Mouse (Mus musculus): Measurements from ENCODE around the gene Atg4a.

Atg4a gene

DNA sequence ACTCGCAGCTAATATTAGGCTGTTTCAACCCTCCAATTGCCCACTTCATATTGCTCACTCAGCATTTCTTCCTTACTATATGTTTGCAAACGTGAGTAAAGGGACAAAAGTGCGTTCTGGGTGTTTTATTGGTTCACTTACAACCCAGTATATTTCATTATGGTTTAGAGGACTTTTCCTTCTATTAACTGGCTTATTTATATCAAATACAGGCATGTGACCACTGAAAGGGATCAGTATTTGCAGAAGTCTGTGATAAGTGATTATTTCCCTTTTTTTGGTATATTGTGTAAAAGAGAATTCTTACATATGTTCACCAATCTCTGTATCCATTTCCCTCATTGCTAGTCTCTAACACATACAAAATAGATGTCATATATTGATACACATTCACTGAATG lies 203.7 kb downstream of the Atg4a start:
- no peak for DNase-seq (ENCODE audit: low spot score)

DNA sequence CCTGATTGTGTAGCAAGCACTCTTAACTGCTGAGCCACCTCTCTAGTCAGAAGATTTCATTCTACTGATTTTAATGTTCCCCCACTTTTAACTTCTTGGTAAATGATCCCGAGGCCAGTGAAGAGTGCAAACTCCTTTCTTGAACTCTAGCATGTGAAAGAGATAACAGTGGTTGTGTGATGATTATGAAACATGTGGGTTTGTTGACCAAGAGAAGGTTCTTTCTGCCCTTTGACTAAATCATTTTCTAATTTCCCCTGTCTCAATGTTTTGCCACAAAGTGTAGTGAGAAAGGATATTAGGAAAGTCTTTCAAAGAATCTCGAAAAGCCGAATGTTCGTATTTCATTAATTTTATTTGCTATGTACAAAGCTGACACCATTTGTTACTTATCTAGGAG lies 208.4 kb downstream of the Atg4a start:
- DNase-seq (ENCODE audit: low spot score), result no peak

DNA sequence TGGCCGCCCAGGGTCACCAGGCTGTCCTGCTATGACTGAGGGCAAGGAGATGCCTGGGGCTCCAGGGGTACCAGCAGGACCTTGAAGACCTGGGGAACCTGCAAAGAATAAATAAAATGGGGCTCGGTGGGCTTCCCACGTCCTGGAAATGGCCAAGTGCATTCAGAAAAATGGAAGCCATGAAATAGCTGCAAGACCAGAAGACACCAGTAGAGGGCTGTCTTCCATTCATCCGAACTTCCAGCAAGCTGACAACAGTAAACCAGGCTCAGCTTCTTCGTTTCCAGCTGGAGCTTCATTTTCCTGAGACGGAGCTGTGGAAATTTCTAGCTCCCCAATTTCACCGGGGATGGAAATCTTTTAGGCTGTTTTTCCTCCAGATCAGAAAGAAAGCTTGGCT lies 218.6 kb downstream of the Atg4a start:
- DNase-seq (ENCODE audit: low spot score), result peak; percentile 44

DNA sequence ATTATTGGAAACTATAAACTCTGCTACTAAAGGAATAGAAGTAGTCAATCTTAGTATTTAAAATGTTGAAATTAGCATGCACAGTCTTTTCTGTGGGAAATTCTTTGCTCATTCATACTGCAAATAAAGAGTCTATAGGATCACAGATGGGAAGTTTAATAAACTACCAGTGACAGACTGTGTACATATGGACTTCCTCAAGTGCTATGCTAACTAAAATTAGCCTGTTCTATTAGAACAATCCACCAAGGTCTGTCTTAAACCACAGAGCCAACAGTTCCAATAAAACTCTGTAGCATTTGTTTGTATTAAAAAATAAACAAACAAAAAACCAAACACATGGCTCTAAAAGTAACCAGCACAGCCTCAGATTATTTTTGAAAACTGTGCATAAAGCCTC lies 238.3 kb downstream of the Atg4a start:
- no peak for DNase-seq (ENCODE audit: low spot score)

DNA sequence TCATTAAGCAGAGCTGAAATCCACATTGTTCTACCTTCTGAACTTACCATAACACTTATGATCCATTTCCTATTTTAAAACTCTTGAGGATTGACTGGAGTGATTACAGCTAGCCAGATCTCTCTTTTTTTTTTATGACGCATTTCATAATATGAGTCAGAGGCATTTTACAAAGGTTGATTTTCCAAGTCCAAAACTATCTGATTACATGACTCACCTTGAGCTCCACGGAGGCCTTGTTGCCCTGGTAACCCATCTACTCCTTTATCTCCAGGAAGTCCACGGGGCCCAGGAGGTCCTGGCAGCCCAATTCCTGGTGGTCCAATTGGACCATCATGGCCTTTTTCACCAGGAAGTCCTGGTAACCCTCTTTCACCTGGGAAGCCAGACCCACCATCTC lies 242.3 kb downstream of the Atg4a start:
- DNase-seq (ENCODE audit: low spot score), result no peak

DNA sequence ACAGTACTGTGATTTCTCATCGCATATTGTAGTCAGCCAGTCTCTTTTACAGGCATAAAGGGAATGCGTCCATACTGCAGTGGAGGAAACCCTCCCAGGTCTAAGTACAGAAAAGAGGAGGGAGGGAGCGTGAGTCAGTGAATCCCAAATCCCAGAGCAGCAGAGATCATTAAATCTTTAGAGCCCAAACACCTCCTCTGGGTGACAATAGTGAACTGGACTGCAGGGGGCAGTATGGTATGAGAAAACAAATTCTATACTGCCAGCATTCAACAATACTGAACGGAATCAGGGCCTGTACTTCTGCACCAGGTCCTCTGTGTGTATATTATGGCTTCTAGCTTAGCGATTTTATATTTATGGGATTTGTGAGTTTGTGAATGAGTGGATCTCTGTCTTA lies 256.1 kb downstream of the Atg4a start:
- DNase-seq (ENCODE audit: low spot score), result peak; percentile 66
